Mouse (Mus musculus): ENCODE results near the gene Sdk2.

GRCm38 (mm10) chr11:113755878-113756277, 311.0 kb downstream of the Sdk2 start:
- TF ChIP-seq CTCF (IDR thresholded peaks at IDR 0.05; ENCODE audit: extremely low read depth, insufficient read depth, insufficient read length, insufficient replicate concordance) (no peak), POLR2A (IDR thresholded peaks at IDR 0.05; ENCODE audit: low read depth, low read length) (no peak)
